Mouse (Mus musculus) hindbrain, embryonic 14.5 days (tissue): ENCODE measurements around the gene Nmu. TPM values are rescaled to one million over a fixed set of nuclear protein-coding genes. Genes with fewer than 3 reads are reported as not detected.

Source experiments
- ATAC-seq: fragments of 200-750 bp; cut with Nextera tagmentation; 2 replicates; pipeline ENCODE4 v1.8.0; 2017; ENCODE audit warnings: moderate number of reproducible peaks, mild to moderate bottlenecking, moderate TSS enrichment, moderate library complexity; ENCODE audit not compliant: low FRiP score
- DNase-seq: peaks from one replicate; pipeline ENCODE4 v3.0.0-alpha.2; 2015; ENCODE audit warnings: low spot score
- H3K27ac ChIP-seq: fragments of 300-500 bp; sonication (generic); 2 replicates; pipeline ENCODE4 v1.5.1; 2014; ENCODE audit warnings: mild to moderate bottlenecking, moderate library complexity
- H3K27me3 ChIP-seq: fragments of 300-500 bp; sonication (generic); 2 replicates; pipeline ENCODE4 v1.6.1; 2014; ENCODE audit warnings: mild to moderate bottlenecking, low read length, mixed read lengths; ENCODE audit not compliant: control insufficient read depth, insufficient read depth
- H3K36me3 ChIP-seq: fragments of 300-500 bp; sonication (generic); replicated peaks from 2 replicates; pipeline ENCODE4 v1.6.1; 2014; ENCODE audit not compliant: control insufficient read depth, insufficient read depth
- H3K4me1 ChIP-seq: fragments of 300-500 bp; sonication (generic); replicated peaks from 2 replicates; pipeline ENCODE4 v1.6.1; 2014; ENCODE audit warnings: antibody characterized with exemption, low read length, mixed read lengths; ENCODE audit not compliant: control insufficient read depth, insufficient read depth
- H3K4me2 ChIP-seq: fragments of 300-500 bp; sonication (generic); replicated peaks from 2 replicates; pipeline ENCODE4 v1.6.1; 2014; ENCODE audit warnings: mild to moderate bottlenecking, moderate library complexity
- H3K4me3 ChIP-seq: fragments of 300-500 bp; sonication (generic); replicated peaks from 2 replicates; pipeline ENCODE4 v1.5.1; 2014; ENCODE audit warnings: mild to moderate bottlenecking, low read length
- H3K9ac ChIP-seq: fragments of 300-500 bp; sonication (generic); 2 replicates; pipeline ENCODE4 v1.6.1; 2014
- H3K9me3 ChIP-seq: fragments of 300-500 bp; sonication (generic); 2 replicates; pipeline ENCODE4 v1.6.1; 2016; ENCODE audit warnings: low read length; ENCODE audit not compliant: control insufficient read depth
- WGBS: fragments of 180-500 bp; shearing (Covaris S2); extraction: QIAGEN DNeasy Blood & Tissue Kit; methylation state at CpG from one replicate; pipeline ENCODE4 v1.1.7; 2014; 5-methylcytosine and 5-hydroxymethylcytosine counted together
- polyA plus RNA-seq: library from polyadenylated mRNA; unstranded; fragments of >200 nt; fragmentation: Nextera tagmentation; extraction: Ambion mirVana; gene quantifications from 2 replicates; pipeline ENCODE4 v1.2.1, GENCODE M21; 2014

Nmu gene
- polyA plus RNA-seq = 1.8 and 2.2 TPM in 2 replicates

- Histone ChIP-seq H3K27ac (no peak within 1 kb of the TSS), H3K4me1 (peaks cover 8% of the 10 kb centered on the region; the same call in 1 of the 2 replicates), H3K4me2 (peak within 1 kb of the TSS; percentile 70), H3K9me3 (no peaks in the 10 kb centered on the region), H3K4me3 (peak within 1 kb of the TSS; percentile 31), H3K9ac (no peak within 1 kb of the TSS), H3K27me3 (peaks cover 26% of the 10 kb centered on the region), H3K36me3 (no peaks in the 10 kb centered on the region)
- no peak for ATAC-seq
- WGBS = 4% methylated on average over 35 of the region's 35 CpGs
- DNase-seq = no peak
Measured at GRCm38 (mm10) chr5:76363453-76364104, at the start of gene Nmu. Gene Nmu (minus strand): TSS chr5:76363788.

DNA sequence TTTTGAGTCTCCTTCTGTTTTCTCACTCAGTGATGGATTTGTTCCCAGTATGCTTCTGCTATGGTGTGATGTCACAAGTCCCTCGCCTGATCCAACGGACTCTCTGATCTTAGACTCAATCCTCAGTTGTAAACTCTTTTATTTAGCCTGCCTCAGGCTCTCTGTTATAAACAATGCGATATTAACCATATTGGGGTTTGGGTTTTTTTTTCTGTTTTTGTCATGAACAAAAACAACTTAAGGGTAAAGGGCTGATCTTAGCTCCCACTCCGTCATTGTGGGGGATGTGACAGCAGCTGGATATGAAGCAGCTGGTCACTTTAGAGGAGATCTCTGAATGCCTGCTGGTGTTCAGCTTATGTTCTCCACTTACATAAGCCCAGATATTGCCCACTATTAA is 48.1 kb upstream of the Nmu start:
- no peak for DNase-seq
- Histone ChIP-seq H3K4me3 (no peak overlapping the region), H3K27ac (no peak overlapping the region), H3K4me2 (no peak overlapping the region), H3K27me3 (no peaks in the 10 kb centered on the region), H3K9me3 (no peaks in the 10 kb centered on the region), H3K9ac (no peak overlapping the region), H3K4me1 (no peaks in the 10 kb centered on the region), H3K36me3 (no peaks in the 10 kb centered on the region)
- no peak for ATAC-seq
- 84% methylated on average over 4 of the region's 4 CpGs for WGBS

DNA sequence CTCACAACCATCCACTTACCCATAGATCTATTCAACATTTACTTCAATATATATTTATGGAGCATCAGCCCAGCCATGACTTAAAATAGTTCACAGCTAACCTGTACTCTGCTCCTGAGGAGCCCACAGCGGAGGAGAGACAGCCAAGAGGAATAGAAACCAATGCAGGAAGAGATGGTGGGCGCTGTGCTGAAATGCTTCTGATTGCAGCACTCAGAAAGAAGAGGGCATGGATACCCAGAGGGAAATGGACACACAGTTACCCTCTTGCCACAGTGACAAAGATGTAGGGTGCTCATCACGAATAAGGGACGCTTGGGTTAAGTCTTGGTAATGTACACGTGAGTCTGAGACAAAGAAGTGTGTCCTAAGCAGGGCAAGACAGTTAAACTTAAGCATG is 30.8 kb upstream of the Nmu start:
- Histone ChIP-seq H3K27ac (no peak overlapping the region), H3K9ac (no peak overlapping the region), H3K4me1 (no peaks in the 10 kb centered on the region), H3K9me3 (no peaks in the 10 kb centered on the region), H3K27me3 (no peaks in the 10 kb centered on the region), H3K4me3 (no peak overlapping the region), H3K36me3 (no peaks in the 10 kb centered on the region), H3K4me2 (no peak overlapping the region)
- 89% methylated on average over 5 of the region's 5 CpGs for WGBS
- ATAC-seq (no peak), DNase-seq (no peak)

DNA sequence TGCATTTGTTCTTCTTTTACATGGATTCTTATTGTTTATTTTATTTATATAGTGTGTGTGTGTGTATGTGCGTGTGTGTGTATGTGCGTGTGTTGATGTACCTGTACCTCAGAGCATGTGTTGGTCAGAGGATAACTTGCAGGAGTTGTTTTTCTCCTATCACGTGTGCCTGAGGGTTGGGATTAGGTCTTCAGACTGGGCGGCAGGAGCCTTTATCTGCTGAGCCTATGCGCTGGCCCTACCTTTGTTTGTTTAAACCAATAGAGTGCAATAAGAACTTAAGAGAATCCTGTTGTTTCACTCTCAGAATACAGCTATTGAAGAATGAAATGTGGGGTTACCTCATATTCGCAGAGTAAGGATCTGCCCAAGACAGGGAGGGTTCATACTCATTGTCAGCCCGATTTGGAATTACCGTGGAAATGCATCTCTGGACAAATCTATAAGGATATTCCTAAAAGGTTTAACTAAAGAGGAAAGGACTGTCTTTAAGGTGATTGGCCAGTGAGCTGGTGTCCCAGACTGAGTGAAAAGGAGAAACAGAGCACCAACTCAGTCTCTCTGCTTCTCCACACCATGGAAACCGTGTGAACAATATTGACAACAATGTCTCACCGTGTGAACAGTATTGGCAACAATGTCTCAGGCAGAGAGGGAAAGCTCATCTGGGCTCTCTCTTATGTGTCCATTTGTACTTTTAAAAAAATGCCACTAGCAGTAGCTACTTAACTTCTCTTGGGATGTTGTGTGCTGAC is 25.6 kb upstream of the Nmu start:
- H3K27me3 ChIP-seq = no peaks in the 10 kb centered on the region
- no peaks in the 10 kb centered on the region for H3K4me1 ChIP-seq
- H3K4me3 ChIP-seq = no peak overlapping the region
- no peaks in the 10 kb centered on the region for H3K9me3 ChIP-seq
- H3K9ac ChIP-seq = no peak overlapping the region
- DNase-seq (no peak), ATAC-seq (no peak)
- 87% methylated on average over 10 of the region's 10 CpGs for WGBS
- H3K36me3 ChIP-seq = no peaks in the 10 kb centered on the region
- H3K27ac ChIP-seq = no peak overlapping the region
- no peak overlapping the region for H3K4me2 ChIP-seq

- no peaks in the 10 kb centered on the region for H3K4me1 ChIP-seq
- no peak overlapping the region for H3K4me2 ChIP-seq
- no peak overlapping the region for H3K4me3 ChIP-seq
- no peaks in the 10 kb centered on the region for H3K36me3 ChIP-seq
- H3K27ac ChIP-seq = no peak overlapping the region
- 98% methylated on average over 2 of the region's 2 CpGs for WGBS
- no peaks in the 10 kb centered on the region for H3K9me3 ChIP-seq
- ATAC-seq (no peak), DNase-seq (no peak)
- no peaks in the 10 kb centered on the region for H3K27me3 ChIP-seq
- H3K9ac ChIP-seq = no peak overlapping the region
Measured at GRCm38 (mm10) chr5:76388474-76388873, 24.9 kb upstream of the Nmu start.

- WGBS = 67% methylated on average over 6 of the region's 6 CpGs
- Histone ChIP-seq H3K4me1 (no peaks in the 10 kb centered on the region), H3K9me3 (no peaks in the 10 kb centered on the region), H3K27me3 (no peaks in the 10 kb centered on the region), H3K4me3 (no peak overlapping the region), H3K27ac (no peak overlapping the region), H3K36me3 (no peaks in the 10 kb centered on the region), H3K4me2 (no peak overlapping the region), H3K9ac (no peak overlapping the region)
- DNase-seq = no peak
- no peak for ATAC-seq
Measured at GRCm38 (mm10) chr5:76383673-76384072, 20.1 kb upstream of the Nmu start.

DNA sequence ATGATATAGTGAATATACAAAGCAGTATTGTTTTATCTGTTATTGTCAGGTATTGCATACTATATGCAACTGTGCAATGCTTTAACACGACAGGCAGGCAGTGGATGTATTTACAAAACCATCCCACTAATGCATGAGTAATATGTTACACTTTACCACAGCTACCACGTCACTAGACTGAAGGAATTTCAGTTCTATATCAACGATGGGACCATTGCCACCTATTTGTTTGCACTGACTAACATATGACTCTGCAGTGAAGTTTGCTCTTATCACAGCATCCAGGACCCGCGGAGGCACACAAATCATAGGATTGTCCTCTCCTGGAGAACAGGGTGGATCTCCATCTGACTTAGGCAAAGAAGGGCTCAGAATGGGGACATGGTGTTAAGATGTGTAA is 18.2 kb upstream of the Nmu start:
- ATAC-seq (no peak), DNase-seq (no peak)
- Histone ChIP-seq H3K27ac (no peak overlapping the region), H3K9ac (no peak overlapping the region), H3K4me3 (no peak overlapping the region), H3K36me3 (no peaks in the 10 kb centered on the region), H3K9me3 (no peaks in the 10 kb centered on the region), H3K4me1 (no peaks in the 10 kb centered on the region), H3K27me3 (no peaks in the 10 kb centered on the region), H3K4me2 (no peak overlapping the region)
- 92% methylated on average over 5 of the region's 5 CpGs for WGBS

DNA sequence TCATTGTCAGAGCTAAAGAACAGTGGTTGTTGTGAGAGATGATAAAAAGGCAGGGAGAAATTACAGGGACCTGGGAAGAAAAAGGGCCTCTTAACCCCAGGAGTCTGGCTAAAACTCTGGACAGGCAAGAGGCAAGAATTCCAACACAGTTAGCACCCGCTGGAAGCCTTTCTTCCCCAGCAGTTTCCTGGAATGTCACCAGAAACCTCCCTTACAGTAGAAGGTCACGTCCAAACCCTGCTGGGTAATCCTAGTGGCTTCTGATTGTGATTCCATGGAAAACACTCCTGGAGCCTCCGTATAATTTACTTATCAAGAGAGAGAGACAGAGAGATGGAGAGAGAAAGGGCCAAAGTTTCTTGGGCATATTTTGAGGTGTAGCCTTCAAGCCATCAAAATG is 15.6 kb upstream of the Nmu start:
- WGBS = 42% methylated on average over 3 of the region's 3 CpGs

GRCm38 (mm10) chr5:76369215-76369840 is 5.7 kb upstream of the Nmu start:
- no peak for DNase-seq

More for the DNA sequence above, 15.6 kb upstream of the Nmu start:
- no peak overlapping the region for H3K4me2 ChIP-seq
- no peaks in the 10 kb centered on the region for H3K27me3 ChIP-seq
- no peak overlapping the region for H3K4me3 ChIP-seq
- no peaks in the 10 kb centered on the region for H3K4me1 ChIP-seq
- ATAC-seq (no peak), DNase-seq (no peak)
- H3K9ac ChIP-seq = no peak overlapping the region
- H3K9me3 ChIP-seq = no peaks in the 10 kb centered on the region
- H3K27ac ChIP-seq = no peak overlapping the region
- H3K36me3 ChIP-seq = no peaks in the 10 kb centered on the region

More at GRCm38 (mm10) chr5:76369215-76369840, 5.7 kb upstream of the Nmu start:
- Histone ChIP-seq H3K4me1 (no peaks in the 10 kb centered on the region), H3K4me3 (no peak overlapping the region), H3K36me3 (no peaks in the 10 kb centered on the region), H3K4me2 (no peak overlapping the region), H3K27ac (no peak overlapping the region), H3K9ac (no peak overlapping the region), H3K27me3 (peaks cover 7% of the 10 kb centered on the region), H3K9me3 (no peaks in the 10 kb centered on the region)
- WGBS = 82% methylated on average over 8 of the region's 8 CpGs
- ATAC-seq = no peak
